Mouse (Mus musculus) embryonic fibroblast, embryonic 13.5 days (primary cell): ENCODE measurements around the gene Prtg. TPM values are rescaled to one million over a fixed set of nuclear protein-coding genes. Genes with fewer than 3 reads are reported as not detected.
A peak's percentile ranks its signal among the peaks of the same experiment; 100 is the strongest.

Source experiments
- H3K27ac ChIP-seq: 2 replicates; pipeline ENCODE4 v1.5.1; 2012; ENCODE audit warnings: low read length, control low read depth, inconsistent platforms; ENCODE audit not compliant: insufficient read depth
- H3K4me1 ChIP-seq: 2 replicates; pipeline ENCODE4 v1.6.1; 2011; ENCODE audit warnings: low read length; ENCODE audit not compliant: control insufficient read depth, insufficient read depth
- H3K4me3 ChIP-seq: 2 replicates; pipeline ENCODE4 v1.5.1; 2011; ENCODE audit warnings: mild to moderate bottlenecking, control low read depth, low read length; ENCODE audit not compliant: insufficient read depth
- CTCF ChIP-seq: IDR thresholded peaks from 2 replicates; pipeline ENCODE4 v1.5.1; 2011; ENCODE audit warnings: mild to moderate bottlenecking, control low read depth, low read length, moderate library complexity, borderline replicate concordance; ENCODE audit not compliant: insufficient read depth
- POLR2A ChIP-seq: IDR thresholded peaks from 2 replicates; pipeline ENCODE4 v1.6.1; 2011; ENCODE audit warnings: low read depth, mild to moderate bottlenecking, control low read depth, low read length, moderate library complexity
- polyA plus RNA-seq: library from polyadenylated mRNA; stranded (reverse); fragments of >200 nt; gene quantifications from 2 replicates; pipeline ENCODE4 v1.2.4, GENCODE M21; 2011; ENCODE audit warnings: low read depth; ENCODE audit not compliant: missing spikeins, insufficient read length

Prtg gene
- polyA plus RNA-seq, 1 experiment: 0.32 TPM

DNA sequence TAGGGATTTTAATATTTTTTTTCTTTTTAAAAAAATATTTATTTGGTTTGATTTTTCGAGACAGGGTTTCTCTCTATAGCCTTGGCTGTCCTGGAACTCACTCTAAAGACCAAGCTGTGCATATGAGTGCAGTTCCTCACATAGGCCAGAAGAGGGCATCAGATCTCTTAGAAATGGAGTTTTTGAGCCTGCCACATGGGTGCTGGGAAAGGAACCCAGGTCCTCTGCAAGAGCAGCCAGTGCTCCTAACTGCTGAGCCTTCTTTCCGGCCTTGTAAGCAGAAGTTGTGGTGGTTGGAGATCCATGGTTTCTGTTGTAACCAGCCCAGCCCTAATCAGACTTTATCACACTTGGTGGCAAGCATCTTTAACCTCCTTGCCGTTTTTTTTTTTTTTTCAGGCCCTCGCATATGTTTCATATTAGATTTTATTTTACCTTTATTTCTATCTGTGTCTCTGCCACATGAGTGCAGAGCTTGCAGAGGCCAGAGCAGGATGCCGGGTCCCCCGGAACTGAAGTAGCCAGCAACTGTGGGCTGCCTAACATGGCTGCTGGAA is 88.2 kb downstream of the Prtg start:
- Histone ChIP-seq H3K4me3 (no peak overlapping the region), H3K27ac (no peak overlapping the region), H3K4me1 (no peaks in the 10 kb centered on the region)
- TF ChIP-seq POLR2A (no peak), CTCF (no peak)

DNA sequence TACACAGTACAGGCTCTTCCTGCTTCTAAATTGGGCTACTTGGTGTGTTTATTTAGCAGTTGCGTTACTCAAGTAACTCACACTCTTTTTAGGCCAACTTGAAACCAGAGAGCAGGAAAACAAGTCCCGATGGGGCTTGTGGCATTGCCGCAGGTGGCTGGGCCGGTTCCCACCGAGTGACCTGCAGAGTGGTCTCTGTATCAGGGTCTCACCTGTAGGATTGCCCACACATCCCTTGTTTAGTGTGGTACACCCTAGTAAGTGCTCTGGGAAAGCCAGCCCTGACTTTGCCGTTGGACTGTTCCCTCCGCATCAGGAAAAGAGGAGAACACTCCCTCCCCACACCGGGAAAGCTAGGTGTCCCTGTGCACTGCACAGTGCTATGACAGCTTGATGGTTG is 95.4 kb downstream of the Prtg start:
- H3K4me1 ChIP-seq: no peaks in the 10 kb centered on the region

GRCm38 (mm10) chr9:72902611-72903010 is 95.9 kb downstream of the Prtg start:
- TF ChIP-seq CTCF (no peak), POLR2A (no peak)
- H3K27ac ChIP-seq: no peak overlapping the region
- no peak overlapping the region for H3K4me3 ChIP-seq
- H3K4me1 ChIP-seq: no peaks in the 10 kb centered on the region

More for the DNA sequence above, 95.4 kb downstream of the Prtg start:
- TF ChIP-seq CTCF (no peak), POLR2A (no peak)
- Histone ChIP-seq H3K4me3 (no peak overlapping the region), H3K27ac (no peak overlapping the region)

DNA sequence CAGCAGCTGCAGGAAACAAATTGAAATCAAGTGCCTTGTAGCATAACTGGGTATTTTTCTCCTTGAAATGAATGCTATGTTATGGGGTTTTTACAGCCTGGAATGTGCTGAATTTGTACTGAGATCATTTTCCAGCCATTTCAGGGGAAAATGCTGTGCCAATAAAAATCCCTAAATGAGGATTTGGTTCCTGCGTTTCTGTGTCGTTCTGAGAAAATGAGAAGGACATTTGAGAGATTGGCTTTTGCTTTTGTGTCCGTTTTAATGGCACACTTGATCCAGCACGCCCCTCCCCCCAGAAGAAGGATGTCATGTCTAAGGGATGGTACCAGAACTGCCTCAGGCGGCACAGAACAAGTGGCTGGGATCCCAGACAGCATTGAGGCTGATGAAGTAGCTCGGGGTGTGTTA is 100.0 kb downstream of the Prtg start:
- H3K27ac ChIP-seq: no peak overlapping the region
- TF ChIP-seq POLR2A (no peak), CTCF (no peak)
- no peak overlapping the region for H3K4me3 ChIP-seq
- H3K4me1 ChIP-seq: no peaks in the 10 kb centered on the region

- no peaks in the 10 kb centered on the region for H3K4me1 ChIP-seq
- H3K27ac ChIP-seq: no peak overlapping the region
- TF ChIP-seq POLR2A: no peak
- no peak for TF ChIP-seq CTCF
- no peak overlapping the region for H3K4me3 ChIP-seq
Observed at GRCm38 (mm10) chr9:72911381-72911780, 104.7 kb downstream of the Prtg start.

DNA sequence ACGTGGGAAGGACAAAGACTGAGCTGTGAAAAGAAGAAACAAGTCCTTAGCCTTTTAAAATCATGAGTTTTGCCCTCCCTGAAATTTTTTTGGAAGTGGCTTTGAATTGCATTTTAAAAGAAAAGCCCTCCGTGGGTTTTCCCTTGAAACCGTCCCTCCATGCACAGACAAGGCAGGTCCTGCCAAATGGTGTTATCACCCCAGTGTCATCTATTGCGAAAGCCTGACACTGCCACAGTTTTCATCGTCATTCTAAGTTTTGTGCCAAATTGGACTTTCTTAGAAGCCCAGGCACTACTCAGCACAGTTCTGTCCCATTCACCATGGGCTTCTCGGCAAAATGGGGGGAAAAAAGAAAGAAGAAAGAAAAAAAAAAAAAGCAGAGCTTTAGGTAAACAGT is 106.9 kb downstream of the Prtg start:
- TF ChIP-seq CTCF: no peak
- TF ChIP-seq POLR2A: no peak
- Histone ChIP-seq H3K27ac (no peak overlapping the region), H3K4me3 (no peak overlapping the region), H3K4me1 (no peaks in the 10 kb centered on the region)

- H3K4me1 ChIP-seq: no peaks in the 10 kb centered on the region
- H3K27ac ChIP-seq: no peak overlapping the region
- TF ChIP-seq POLR2A (no peak), CTCF (no peak)
- H3K4me3 ChIP-seq: no peak overlapping the region
Observed at GRCm38 (mm10) chr9:72915728-72916127, 109.1 kb downstream of the Prtg start.

DNA sequence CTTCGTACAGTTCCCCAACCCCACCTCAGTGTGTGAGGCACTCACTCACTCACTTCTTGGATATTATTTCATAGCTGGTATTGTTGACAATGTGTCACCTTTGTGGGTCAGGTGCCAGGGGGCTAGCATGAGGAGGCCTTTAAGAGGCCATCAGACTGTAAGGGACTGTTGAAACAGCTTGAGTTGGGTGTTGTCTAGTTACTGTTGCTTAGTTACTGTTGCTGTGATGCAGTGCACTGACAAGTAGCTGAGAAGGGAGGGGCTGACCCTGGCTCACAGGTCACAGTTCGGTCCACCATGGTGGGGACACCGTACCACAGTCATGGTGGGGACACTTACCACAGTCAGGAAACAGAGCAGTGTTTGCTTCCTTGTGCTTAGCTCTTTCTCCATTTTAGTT is 116.4 kb downstream of the Prtg start:
- no peak overlapping the region for H3K4me3 ChIP-seq
- H3K4me1 ChIP-seq: no peaks in the 10 kb centered on the region
- TF ChIP-seq POLR2A (no peak), CTCF (no peak)
- H3K27ac ChIP-seq: no peak overlapping the region

GRCm38 (mm10) chr9:72925021-72925934 is 118.6 kb downstream of the Prtg start, which contains the start of gene Pygo1:
Pygo1 (plus strand) TSS chr9:72925645.
- TF ChIP-seq CTCF (no peak), POLR2A (no peak)
- Histone ChIP-seq H3K4me1 (no peaks in the 10 kb centered on the region), H3K4me3 (peak within 1 kb of the TSS; percentile 79), H3K27ac (no peak within 1 kb of the TSS)

DNA sequence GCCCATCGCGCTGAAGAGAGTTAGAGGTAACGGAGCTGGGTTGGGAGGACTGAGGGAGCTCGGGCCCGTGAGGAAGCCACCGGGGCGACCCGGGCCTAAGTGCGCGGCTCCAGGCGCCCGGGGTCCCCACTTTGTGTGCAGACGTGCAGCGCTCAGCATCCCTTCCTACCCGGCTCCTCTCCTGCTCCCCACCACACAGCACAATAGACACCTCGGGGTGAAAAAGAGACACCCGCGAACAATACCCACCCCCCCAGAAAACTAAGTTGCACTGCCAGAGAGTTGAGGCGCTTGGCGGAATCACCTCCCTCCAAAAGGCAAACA is 119.2 kb downstream of the Prtg start:
- Histone ChIP-seq H3K4me1 (no peaks in the 10 kb centered on the region), H3K27ac (no peak overlapping the region), H3K4me3 (peak overlapping the region; percentile 79)
- TF ChIP-seq CTCF: no peak
- TF ChIP-seq POLR2A: no peak
